Mouse (Mus musculus): ENCODE measurements around the gene Nedd4. TPM values are rescaled to one million over a fixed set of nuclear protein-coding genes. Genes with fewer than 3 reads are reported as not detected.

Nedd4 gene
- polyA plus RNA-seq, 1 experiment from 2014 or later: 439 TPM

DNA sequence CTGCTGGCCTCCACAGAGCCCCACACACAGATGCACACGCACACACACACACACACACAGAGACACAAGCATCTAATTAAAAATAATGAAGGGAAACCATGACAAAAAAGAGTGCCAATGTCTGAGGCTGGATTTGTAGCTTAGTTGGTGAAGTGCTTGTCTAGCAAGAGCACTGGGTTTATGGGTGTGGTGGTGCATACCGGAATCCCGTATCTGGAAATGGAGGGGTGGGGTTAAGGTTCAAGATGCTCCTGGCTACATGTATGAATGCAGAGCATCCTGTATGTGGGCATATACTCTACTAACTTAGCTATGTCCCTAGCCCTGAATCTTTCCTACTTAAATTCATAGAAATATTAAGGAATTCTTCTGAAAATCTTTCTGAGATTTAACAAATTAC lies 5.0 kb downstream of the Nedd4 start:
- Histone ChIP-seq H3K9me3 (ENCODE audit: control insufficient read depth, low read length) (no peaks in the 10 kb centered on the region), H3K27me3 (ENCODE audit: control insufficient read depth, insufficient read depth, low read length) (no peaks in the 10 kb centered on the region), H3K4me2 (ENCODE audit: low read depth, low read length) (no peak overlapping the region), H3K9ac (replicated peaks; ENCODE audit: low read depth, low read length) (no peak overlapping the region), H3K4me3 (ENCODE audit: low read depth, low read length) (no peak overlapping the region), H3K36me3 (ENCODE audit: control insufficient read depth, insufficient read depth, low read length) (peaks cover 16% of the 10 kb centered on the region), H3K4me1 (ENCODE audit: control insufficient read depth, insufficient read depth, low read length) (peaks cover 30% of the 10 kb centered on the region), H3K27ac (ENCODE audit: low read depth, low read length) (no peak overlapping the region)
- ATAC-seq (ENCODE audit: low read depth): no peak
- WGBS: 88% methylated on average over 3 of the region's 3 CpGs

DNA sequence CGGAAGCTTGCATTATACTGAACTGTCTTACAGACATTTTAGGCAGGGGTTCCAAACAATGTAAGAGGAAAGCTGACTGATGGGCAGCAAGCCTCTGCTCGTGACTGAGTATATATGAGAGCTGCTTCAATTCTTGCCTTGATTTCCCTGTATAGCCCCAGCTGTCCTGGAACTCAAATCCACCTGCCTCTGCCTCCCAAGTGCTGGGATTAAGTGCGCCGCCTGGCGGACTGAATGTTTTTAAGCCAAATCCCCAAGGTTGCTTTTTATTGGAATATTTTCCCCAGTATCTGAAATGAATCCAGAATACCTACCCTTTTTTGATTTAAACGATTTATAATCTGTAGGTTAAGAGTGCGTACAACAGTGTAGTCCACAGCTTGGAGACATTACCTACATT lies 7.2 kb downstream of the Nedd4 start:
- Histone ChIP-seq H3K4me3 (ENCODE audit: low read depth, low read length) (no peak overlapping the region), H3K9me3 (ENCODE audit: control insufficient read depth, low read length) (no peaks in the 10 kb centered on the region), H3K27ac (ENCODE audit: low read depth, low read length) (no peak overlapping the region), H3K27me3 (ENCODE audit: control insufficient read depth, insufficient read depth, low read length) (no peaks in the 10 kb centered on the region), H3K36me3 (ENCODE audit: control insufficient read depth, insufficient read depth, low read length) (peaks cover 31% of the 10 kb centered on the region), H3K4me1 (ENCODE audit: control insufficient read depth, insufficient read depth, low read length) (peaks cover 23% of the 10 kb centered on the region), H3K4me2 (ENCODE audit: low read depth, low read length) (no peak overlapping the region), H3K9ac (replicated peaks; ENCODE audit: low read depth, low read length) (no peak overlapping the region)
- WGBS: 86% methylated on average over 7 of the region's 7 CpGs
- no peak for ATAC-seq (ENCODE audit: low read depth)

DNA sequence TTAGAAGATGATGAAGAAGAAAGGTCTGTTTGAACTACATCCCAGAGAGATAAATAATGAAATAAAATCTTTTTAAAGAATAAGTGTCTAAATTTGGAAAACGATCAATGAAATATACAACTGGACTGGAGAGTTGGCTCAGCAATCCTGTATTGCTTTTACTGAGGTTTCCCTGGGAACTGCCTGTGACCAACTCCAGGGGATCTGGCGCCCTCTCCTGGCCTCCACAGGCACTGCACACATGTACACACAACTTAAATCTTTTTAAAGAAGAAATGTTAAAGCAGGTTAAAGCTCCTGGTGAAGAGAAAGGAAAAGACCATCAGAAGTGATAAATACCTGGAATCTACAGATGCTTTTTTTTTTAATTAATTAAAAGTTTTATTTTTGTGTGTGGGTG lies 10.2 kb downstream of the Nedd4 start:
- Histone ChIP-seq H3K9me3 (ENCODE audit: control insufficient read depth, low read length) (no peaks in the 10 kb centered on the region), H3K4me3 (ENCODE audit: low read depth, low read length) (no peak overlapping the region), H3K27me3 (ENCODE audit: control insufficient read depth, insufficient read depth, low read length) (no peaks in the 10 kb centered on the region), H3K4me2 (ENCODE audit: low read depth, low read length) (no peak overlapping the region), H3K36me3 (ENCODE audit: control insufficient read depth, insufficient read depth, low read length) (peaks cover 59% of the 10 kb centered on the region), H3K4me1 (ENCODE audit: control insufficient read depth, insufficient read depth, low read length) (no peaks in the 10 kb centered on the region; the same call in 1 of the 2 replicates), H3K9ac (replicated peaks; ENCODE audit: low read depth, low read length) (no peak overlapping the region), H3K27ac (ENCODE audit: low read depth, low read length) (no peak overlapping the region)
- ATAC-seq (ENCODE audit: low read depth): peak; percentile 44; the same call in 1 of the 2 replicates
- 35% methylated on average over 2 of the region's 2 CpGs for WGBS

DNA sequence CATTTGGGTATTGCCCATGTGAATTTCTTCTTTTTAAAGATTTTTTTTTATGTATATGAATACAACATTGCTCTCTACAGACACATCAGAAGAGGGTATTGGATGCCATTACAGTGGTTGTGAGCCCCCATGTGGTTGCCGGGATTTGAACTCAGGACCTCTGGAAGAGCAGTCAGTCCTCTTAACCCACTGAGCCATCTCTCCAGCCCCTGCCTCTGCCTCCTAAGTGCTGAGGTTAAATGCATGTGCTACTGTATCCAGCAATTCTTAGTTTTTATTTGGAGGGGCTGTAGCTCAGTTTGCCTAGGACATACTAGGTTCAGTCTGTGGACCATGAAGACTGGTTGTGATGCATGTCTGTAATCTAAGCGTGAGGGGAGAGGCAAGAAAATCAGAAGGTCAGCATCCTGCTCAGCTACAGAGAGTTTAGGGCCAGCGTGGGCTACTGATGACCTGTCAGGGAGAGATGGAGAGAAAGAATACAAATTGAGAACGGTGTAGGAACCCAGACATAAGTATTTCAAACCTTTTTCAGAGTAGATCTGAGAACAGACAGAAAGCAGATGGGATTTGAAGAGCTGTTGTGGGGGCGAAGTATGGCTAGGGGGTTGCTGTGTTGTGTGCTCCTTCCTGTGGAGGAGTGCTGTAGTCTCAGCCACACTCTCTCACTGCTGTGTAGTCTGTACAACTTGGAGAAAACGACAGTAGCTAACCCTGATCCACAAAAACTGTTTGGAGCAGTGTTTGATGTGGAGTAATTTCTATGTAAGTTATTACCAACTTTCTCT lies 13.0 kb downstream of the Nedd4 start:
- H3K27me3 ChIP-seq (ENCODE audit: control insufficient read depth, insufficient read depth, low read length): no peaks in the 10 kb centered on the region
- no peaks in the 10 kb centered on the region for H3K4me1 ChIP-seq (ENCODE audit: control insufficient read depth, insufficient read depth, low read length)
- no peaks in the 10 kb centered on the region for H3K9me3 ChIP-seq (ENCODE audit: control insufficient read depth, low read length)
- H3K4me3 ChIP-seq (ENCODE audit: low read depth, low read length): no peak overlapping the region
- H3K4me2 ChIP-seq (ENCODE audit: low read depth, low read length): no peak overlapping the region
- peaks cover 72% of the 10 kb centered on the region for H3K36me3 ChIP-seq (ENCODE audit: control insufficient read depth, insufficient read depth, low read length)
- 95% methylated on average over 6 of the region's 6 CpGs for WGBS
- no peak overlapping the region for H3K27ac ChIP-seq (ENCODE audit: low read depth, low read length)
- H3K9ac ChIP-seq (replicated peaks; ENCODE audit: low read depth, low read length): no peak overlapping the region
- no peak for ATAC-seq (ENCODE audit: low read depth)

DNA sequence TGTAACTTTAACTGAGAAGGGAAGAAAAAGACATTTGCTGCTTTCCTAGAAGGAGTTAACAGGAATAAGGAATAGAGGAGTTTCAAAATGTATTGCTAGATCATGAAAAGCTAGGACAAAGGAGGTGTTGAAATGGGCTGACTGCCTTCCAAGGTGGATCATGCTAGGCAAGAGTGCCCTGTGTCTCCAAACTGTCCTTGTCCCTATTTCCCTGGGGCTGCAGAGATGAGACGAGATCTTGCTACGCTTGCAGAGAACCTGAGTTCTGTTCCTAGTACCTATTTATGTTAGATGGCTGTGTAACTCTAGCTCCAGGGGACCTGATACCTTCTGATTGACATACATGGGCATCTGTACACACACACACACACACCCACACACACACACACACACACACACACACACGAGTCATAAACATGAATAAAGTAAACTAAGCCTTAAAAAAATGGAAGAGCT lies 13.6 kb downstream of the Nedd4 start:
- Histone ChIP-seq H3K9ac (replicated peaks; ENCODE audit: low read depth, low read length) (no peak overlapping the region), H3K27me3 (ENCODE audit: control insufficient read depth, insufficient read depth, low read length) (no peaks in the 10 kb centered on the region), H3K27ac (ENCODE audit: low read depth, low read length) (no peak overlapping the region), H3K4me3 (ENCODE audit: low read depth, low read length) (no peak overlapping the region), H3K36me3 (ENCODE audit: control insufficient read depth, insufficient read depth, low read length) (peaks cover 69% of the 10 kb centered on the region), H3K9me3 (ENCODE audit: control insufficient read depth, low read length) (no peaks in the 10 kb centered on the region), H3K4me1 (ENCODE audit: control insufficient read depth, insufficient read depth, low read length) (no peaks in the 10 kb centered on the region), H3K4me2 (ENCODE audit: low read depth, low read length) (no peak overlapping the region)
- WGBS: 90% methylated on average over 3 of the region's 3 CpGs
- ATAC-seq (ENCODE audit: low read depth): no peak

DNA sequence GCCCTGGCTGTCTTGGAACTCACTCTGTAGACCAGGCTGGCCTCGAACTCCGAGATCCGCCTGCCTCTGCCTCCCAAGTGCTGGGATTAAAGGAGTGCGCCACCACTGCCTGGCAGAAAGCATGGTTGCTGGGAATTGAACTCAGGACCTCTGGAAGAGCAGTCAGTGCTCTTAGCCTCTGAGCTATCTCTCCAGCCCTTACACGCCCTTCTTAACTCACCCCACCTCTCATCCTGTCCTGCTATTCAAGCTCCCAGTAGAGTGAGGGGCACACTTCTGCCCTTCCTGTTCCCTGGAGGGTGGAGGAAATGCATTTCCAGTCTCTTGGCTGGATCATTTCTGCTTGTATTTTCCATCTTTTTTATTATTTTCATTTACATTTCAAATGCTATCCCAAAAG lies 15.5 kb downstream of the Nedd4 start:
- H3K9me3 ChIP-seq (ENCODE audit: control insufficient read depth, low read length): no peaks in the 10 kb centered on the region
- WGBS: 96% methylated on average over 5 of the region's 5 CpGs
- no peak overlapping the region for H3K9ac ChIP-seq (replicated peaks; ENCODE audit: low read depth, low read length)
- H3K27ac ChIP-seq (ENCODE audit: low read depth, low read length): no peak overlapping the region
- H3K27me3 ChIP-seq (ENCODE audit: control insufficient read depth, insufficient read depth, low read length): no peaks in the 10 kb centered on the region
- H3K4me2 ChIP-seq (ENCODE audit: low read depth, low read length): no peak overlapping the region
- no peak for ATAC-seq (ENCODE audit: low read depth)
- no peaks in the 10 kb centered on the region for H3K4me1 ChIP-seq (ENCODE audit: control insufficient read depth, insufficient read depth, low read length)
- H3K4me3 ChIP-seq (ENCODE audit: low read depth, low read length): no peak overlapping the region
- H3K36me3 ChIP-seq (ENCODE audit: control insufficient read depth, insufficient read depth, low read length): peaks cover 67% of the 10 kb centered on the region

DNA sequence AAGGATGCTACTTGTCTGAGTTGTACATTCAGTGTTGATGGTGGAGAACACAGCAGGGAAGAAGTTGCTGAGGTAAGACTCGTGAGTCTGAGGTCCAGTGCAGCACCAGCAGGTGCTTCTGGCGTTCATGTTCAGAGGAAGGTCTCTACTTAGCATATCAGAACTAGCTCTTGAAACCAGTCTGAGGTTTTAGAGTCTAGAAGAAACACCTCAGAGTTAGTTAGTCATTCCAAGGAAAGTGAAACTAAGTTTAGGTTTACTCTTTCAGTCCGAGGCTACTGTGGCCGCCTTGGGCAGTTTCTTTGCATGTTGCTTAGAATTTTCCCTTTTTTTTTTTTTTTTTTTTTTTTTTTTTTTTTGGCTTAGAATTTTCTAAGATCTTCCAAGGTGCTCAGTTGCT lies 16.6 kb downstream of the Nedd4 start:
- peaks cover 63% of the 10 kb centered on the region for H3K36me3 ChIP-seq (ENCODE audit: control insufficient read depth, insufficient read depth, low read length)
- no peak overlapping the region for H3K9ac ChIP-seq (replicated peaks; ENCODE audit: low read depth, low read length)
- no peaks in the 10 kb centered on the region for H3K4me1 ChIP-seq (ENCODE audit: control insufficient read depth, insufficient read depth, low read length)
- no peak for ATAC-seq (ENCODE audit: low read depth)
- H3K4me2 ChIP-seq (ENCODE audit: low read depth, low read length): no peak overlapping the region
- no peak overlapping the region for H3K27ac ChIP-seq (ENCODE audit: low read depth, low read length)
- no peak overlapping the region for H3K4me3 ChIP-seq (ENCODE audit: low read depth, low read length)
- no peaks in the 10 kb centered on the region for H3K27me3 ChIP-seq (ENCODE audit: control insufficient read depth, insufficient read depth, low read length)
- WGBS: 80% methylated on average over 4 of the region's 4 CpGs
- H3K9me3 ChIP-seq (ENCODE audit: control insufficient read depth, low read length): no peaks in the 10 kb centered on the region

DNA sequence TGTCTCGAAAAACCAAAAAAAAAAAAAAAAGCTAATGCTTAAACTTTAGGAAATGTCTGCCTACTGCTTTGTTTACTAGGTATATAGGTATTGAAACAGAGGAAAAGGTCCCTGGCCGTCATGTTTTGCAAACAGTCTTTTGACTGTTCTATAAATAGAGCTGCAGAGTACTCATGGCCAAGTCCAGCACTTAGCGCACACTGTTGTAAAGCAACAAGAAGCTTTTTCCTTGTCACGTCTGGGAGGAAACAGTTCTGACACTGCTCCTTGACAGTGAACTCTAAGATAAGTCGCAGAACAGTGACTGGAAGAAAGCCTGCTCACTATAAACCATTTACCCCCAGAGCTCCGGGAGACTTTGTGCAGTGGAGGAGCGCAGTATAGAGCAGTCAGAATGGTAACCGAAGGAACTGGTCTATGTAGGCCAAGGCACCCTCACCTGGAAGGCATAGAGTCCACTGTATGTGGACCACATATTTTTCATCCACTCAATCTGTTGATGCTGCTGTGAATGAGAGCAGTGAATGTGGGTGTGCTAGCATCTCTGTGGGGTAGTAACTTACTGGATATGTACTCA lies 19.6 kb downstream of the Nedd4 start:
- Histone ChIP-seq H3K27ac (ENCODE audit: low read depth, low read length) (no peak overlapping the region), H3K27me3 (ENCODE audit: control insufficient read depth, insufficient read depth, low read length) (no peaks in the 10 kb centered on the region), H3K4me2 (ENCODE audit: low read depth, low read length) (no peak overlapping the region), H3K4me3 (ENCODE audit: low read depth, low read length) (no peak overlapping the region), H3K9ac (replicated peaks; ENCODE audit: low read depth, low read length) (no peak overlapping the region), H3K4me1 (ENCODE audit: control insufficient read depth, insufficient read depth, low read length) (no peaks in the 10 kb centered on the region), H3K9me3 (ENCODE audit: control insufficient read depth, low read length) (no peaks in the 10 kb centered on the region), H3K36me3 (ENCODE audit: control insufficient read depth, insufficient read depth, low read length) (peaks cover 55% of the 10 kb centered on the region)
- WGBS: 93% methylated on average over 8 of the region's 8 CpGs
- no peak for ATAC-seq (ENCODE audit: low read depth)

DNA sequence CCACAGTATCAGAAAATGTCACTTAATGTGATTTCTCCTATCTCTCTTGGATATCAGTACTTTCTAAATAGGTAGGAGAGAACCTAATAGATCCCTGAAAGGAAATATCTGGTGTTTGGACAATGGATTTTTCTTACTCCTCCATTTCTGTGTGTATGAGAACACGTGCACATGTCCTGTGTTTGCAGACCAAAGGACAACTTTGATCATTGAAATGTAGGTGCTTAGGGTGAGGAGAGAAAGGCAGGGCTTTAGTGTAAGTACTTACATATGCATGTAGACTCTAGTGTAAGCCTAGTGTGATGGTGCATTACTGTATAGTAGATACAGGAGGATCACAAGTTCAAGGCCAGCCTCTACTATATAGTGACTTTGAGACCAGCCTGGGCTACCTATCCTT lies 21.1 kb downstream of the Nedd4 start:
- 95% methylated on average over 1 of the region's 1 CpGs for WGBS
- Histone ChIP-seq H3K9ac (replicated peaks; ENCODE audit: low read depth, low read length) (no peak overlapping the region), H3K4me3 (ENCODE audit: low read depth, low read length) (no peak overlapping the region), H3K9me3 (ENCODE audit: control insufficient read depth, low read length) (no peaks in the 10 kb centered on the region), H3K27ac (ENCODE audit: low read depth, low read length) (no peak overlapping the region), H3K36me3 (ENCODE audit: control insufficient read depth, insufficient read depth, low read length) (peaks cover 55% of the 10 kb centered on the region), H3K27me3 (ENCODE audit: control insufficient read depth, insufficient read depth, low read length) (no peaks in the 10 kb centered on the region), H3K4me2 (ENCODE audit: low read depth, low read length) (no peak overlapping the region), H3K4me1 (ENCODE audit: control insufficient read depth, insufficient read depth, low read length) (no peaks in the 10 kb centered on the region)
- ATAC-seq (ENCODE audit: low read depth): no peak

Measured in neural tube, embryonic 14.5 days (tissue).